Mouse (Mus musculus) gastrocnemius, postnatal 4 days (tissue): ENCODE results near the gene Pcdh9. TPM values are rescaled to one million over a fixed set of nuclear protein-coding genes. Genes with fewer than 3 reads are reported as not detected.

Source experiments
- DNase-seq, 2 experiments: peaks; one replicate each; pipeline ENCODE4 v3.0.0; 2021 to 2022; ENCODE audit warnings: low spot score in 2 of 2, mixed read lengths in 2 of 2
- total RNA-seq, 2 experiments: library from RNA; stranded (reverse); gene quantifications; 2 replicates each; pipeline ENCODE4 v1.2.3; 2021

Gene Pcdh9
- total RNA-seq, 2 experiments from 2014 or later, result 3.7 to 4.8 TPM

- no peak for DNase-seq
These were observed 326.1 kb downstream of the Pcdh9 start for GRCm38 (mm10) chr14:93564361-93564760.

GRCm38 (mm10) chr14:93561577-93561976 lies 328.9 kb downstream of the Pcdh9 start:
- no peak for DNase-seq

GRCm38 (mm10) chr14:93553771-93554170 lies 336.7 kb downstream of the Pcdh9 start:
- DNase-seq, result no peak

GRCm38 (mm10) chr14:93545575-93545974 lies 344.9 kb downstream of the Pcdh9 start:
- no peak for DNase-seq

GRCm38 (mm10) chr14:93543970-93544627 lies 346.4 kb downstream of the Pcdh9 start:
- DNase-seq, result no peak

- peak in 1 of 2 experiments; percentile 32 for DNase-seq
These were observed 346.9 kb downstream of the Pcdh9 start for GRCm38 (mm10) chr14:93543561-93543960.

GRCm38 (mm10) chr14:93534928-93535327 lies 355.6 kb downstream of the Pcdh9 start:
- DNase-seq, result no peak

- DNase-seq, result no peak
These were observed 367.0 kb downstream of the Pcdh9 start for GRCm38 (mm10) chr14:93523430-93523829.

- no peak for DNase-seq
These were observed 370.3 kb downstream of the Pcdh9 start for GRCm38 (mm10) chr14:93520166-93520565.

GRCm38 (mm10) chr14:93516679-93517078 lies 373.8 kb downstream of the Pcdh9 start:
- no peak for DNase-seq

GRCm38 (mm10) chr14:93506107-93506506 lies 384.4 kb downstream of the Pcdh9 start:
- DNase-seq, result no peak

- DNase-seq, result peak; percentile 26 to 61
These were observed 391.4 kb downstream of the Pcdh9 start for GRCm38 (mm10) chr14:93498813-93499690.

GRCm38 (mm10) chr14:93474991-93475390 lies 415.5 kb downstream of the Pcdh9 start:
- peak in 1 of 2 experiments; percentile 53 for DNase-seq

GRCm38 (mm10) chr14:93472494-93472893 lies 418.0 kb downstream of the Pcdh9 start:
- no peak for DNase-seq

- DNase-seq, result no peak
These were observed 427.1 kb downstream of the Pcdh9 start for GRCm38 (mm10) chr14:93463360-93463892.

- DNase-seq, result no peak
These were observed 439.4 kb downstream of the Pcdh9 start for GRCm38 (mm10) chr14:93450930-93451665.

- no peak for DNase-seq
These were observed 448.6 kb downstream of the Pcdh9 start for GRCm38 (mm10) chr14:93441852-93442251.

GRCm38 (mm10) chr14:93437226-93437625 lies 453.3 kb downstream of the Pcdh9 start:
- no peak for DNase-seq

- no peak for DNase-seq
These were observed 473.7 kb downstream of the Pcdh9 start for GRCm38 (mm10) chr14:93416752-93417151.

- DNase-seq, result no peak
These were observed 475.0 kb downstream of the Pcdh9 start for GRCm38 (mm10) chr14:93415496-93415895.

GRCm38 (mm10) chr14:93409314-93409713 lies 481.2 kb downstream of the Pcdh9 start:
- DNase-seq, result no peak
